Mouse (Mus musculus) kidney, adult 2 months (tissue): ENCODE measurements around the gene Sik3.

ENCODE experiments used
- CTCF ChIP-seq: fragments of 200-500 bp; conservative IDR thresholded peaks from 2 replicates; pipeline ENCODE4 v1.5.1; 2011; ENCODE audit warnings: low read depth, mild to moderate bottlenecking, control low read depth, low read length, moderate library complexity, mixed read lengths; ENCODE audit not compliant: insufficient read depth, insufficient read length
- POLR2A ChIP-seq: fragments of 200-500 bp; IDR thresholded peaks from one replicate; pipeline ENCODE4 v1.6.1; 2011; ENCODE audit warnings: low read depth, low read length, control low read depth

DNA sequence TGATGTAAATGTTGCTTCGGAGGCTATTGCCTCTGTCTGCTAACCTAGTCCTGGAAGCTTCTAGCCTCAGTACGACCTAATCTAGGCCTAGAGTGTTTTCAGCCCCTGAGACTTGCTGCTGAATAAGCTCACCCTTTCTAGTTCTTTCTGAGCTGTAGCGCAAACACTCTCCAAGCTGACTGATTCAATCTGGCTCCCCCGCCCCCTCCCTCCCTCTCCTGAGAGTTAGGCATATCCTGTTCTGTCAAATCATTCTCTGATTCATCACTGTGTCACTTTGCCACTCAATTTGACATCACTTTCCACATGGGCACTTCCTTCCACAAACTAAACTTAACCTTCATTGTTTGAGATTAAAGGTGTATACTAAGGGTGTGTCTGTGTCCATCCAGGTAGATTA, 164.0 kb downstream of the Sik3 start:
- no peak for TF ChIP-seq CTCF
- TF ChIP-seq POLR2A, result no peak
